Mouse (Mus musculus) small intestine, adult 2 months (tissue): ENCODE data around the gene Wnk1.

Source experiments
- CTCF ChIP-seq: fragments of 200-500 bp; IDR thresholded peaks from 2 replicates; pipeline ENCODE4 v1.5.1; 2012; ENCODE audit warnings: low read depth, mild to moderate bottlenecking, control low read depth, inconsistent platforms, low read length, moderate library complexity, mixed read lengths; ENCODE audit not compliant: insufficient replicate concordance, insufficient read length; ENCODE audit errors: extremely low read depth
- POLR2A ChIP-seq: fragments of 200-500 bp; IDR thresholded peaks from 2 replicates; pipeline ENCODE4 v1.6.1; 2012; ENCODE audit warnings: low read depth, mild to moderate bottlenecking, control low read depth, inconsistent platforms, low read length, moderate library complexity

- TF ChIP-seq CTCF (no peak), POLR2A (no peak)
These were observed 2.0 kb upstream of the Wnk1 start for GRCm38 (mm10) chr6:120040557-120040857.
